Mouse (Mus musculus): ENCODE measurements around the gene Tnfsf13. TPM values are rescaled to one million over a fixed set of nuclear protein-coding genes. Genes with fewer than 3 reads are reported as not detected.
"Not testable (repeated sequence)": the region's sequence is repeated elsewhere in the genome, so short reads cannot be mapped to it uniquely, and the experiment has no call there.

Gene Tnfsf13
- 16.2 and 21.3 TPM in 2 replicates for polyA plus RNA-seq (2012; rRNA removed)

- DNase-seq: peak; percentile 82
- Histone ChIP-seq H3K4me3 (replicated peaks; ENCODE audit: extremely low read depth, low read depth, low read length) (peak within 1 kb of the TSS; percentile 60), H3K4me1 (ENCODE audit: control insufficient read depth, insufficient read depth, low read length) (peaks cover 29% of the 10 kb centered on the region)
- 14% methylated on average over 10 of the region's 10 CpGs for WGBS
- TF ChIP-seq CTCF (IDR thresholded peaks at IDR 0.05; ENCODE audit: insufficient read depth, low read length) (no peak), POLR2A (IDR thresholded peaks at IDR 0.05; ENCODE audit: borderline replicate concordance, extremely low read depth, low read depth, low read length) (peak; percentile 96; the same call in 1 of the 2 replicates)
Measured at GRCm38 (mm10) chr11:69685526-69686148, at the start of gene Tnfsf13. Gene Tnfsf13, minus strand, starts transcription at chr11:69685784.

- H3K4me1 ChIP-seq (ENCODE audit: control insufficient read depth, insufficient read depth, low read length); H3K4me3 ChIP-seq (replicated peaks; ENCODE audit: extremely low read depth, low read depth, low read length); DNase-seq: not testable (repeated sequence)
- 53% methylated on average over 3 of the region's 3 CpGs for WGBS
Measured at GRCm38 (mm10) chr11:69731408-69731807, 45.8 kb upstream of the Tnfsf13 start.

- no peaks in the 10 kb centered on the region for H3K4me1 ChIP-seq (ENCODE audit: control insufficient read depth, insufficient read depth, low read length)
- no peak overlapping the region for H3K4me3 ChIP-seq (replicated peaks; ENCODE audit: extremely low read depth, low read depth, low read length)
- 26% methylated on average over 3 of the region's 3 CpGs for WGBS
- peak; percentile 59 for DNase-seq
- TF ChIP-seq POLR2A (IDR thresholded peaks at IDR 0.05; ENCODE audit: borderline replicate concordance, extremely low read depth, low read depth, low read length): no peak
- TF ChIP-seq CTCF (IDR thresholded peaks at IDR 0.05; ENCODE audit: insufficient read depth, low read length): peak; percentile 52
Measured at GRCm38 (mm10) chr11:69729063-69729462, 43.5 kb upstream of the Tnfsf13 start.

GRCm38 (mm10) chr11:69725951-69726350 is 40.4 kb upstream of the Tnfsf13 start:
- DNase-seq: no peak
- Histone ChIP-seq H3K4me1 (ENCODE audit: control insufficient read depth, insufficient read depth, low read length) (no peaks in the 10 kb centered on the region; the same call in 1 of the 2 replicates), H3K4me3 (replicated peaks; ENCODE audit: extremely low read depth, low read depth, low read length) (no peak overlapping the region)
- whole genome bisulfite sequencing: 31% methylated on average over 5 of the region's 5 CpGs
- TF ChIP-seq POLR2A (IDR thresholded peaks at IDR 0.05; ENCODE audit: borderline replicate concordance, extremely low read depth, low read depth, low read length) (no peak), CTCF (IDR thresholded peaks at IDR 0.05; ENCODE audit: insufficient read depth, low read length) (no peak)

- no peak for TF ChIP-seq POLR2A (IDR thresholded peaks at IDR 0.05; ENCODE audit: borderline replicate concordance, extremely low read depth, low read depth, low read length)
- no peak for TF ChIP-seq CTCF (IDR thresholded peaks at IDR 0.05; ENCODE audit: insufficient read depth, low read length)
- DNase-seq: no peak
- WGBS: 38% methylated on average over 2 of the region's 2 CpGs
Measured at GRCm38 (mm10) chr11:69723074-69723473, 37.5 kb upstream of the Tnfsf13 start.

GRCm38 (mm10) chr11:69720852-69721251 is 35.3 kb upstream of the Tnfsf13 start:
- 56% methylated on average over 6 of the region's 6 CpGs for WGBS
- Histone ChIP-seq H3K4me3 (replicated peaks; ENCODE audit: extremely low read depth, low read depth, low read length) (no peak overlapping the region), H3K4me1 (ENCODE audit: control insufficient read depth, insufficient read depth, low read length) (peaks cover 2% of the 10 kb centered on the region; the same call in 1 of the 2 replicates)
- DNase-seq: no peak
- TF ChIP-seq CTCF (IDR thresholded peaks at IDR 0.05; ENCODE audit: insufficient read depth, low read length) (no peak), POLR2A (IDR thresholded peaks at IDR 0.05; ENCODE audit: borderline replicate concordance, extremely low read depth, low read depth, low read length) (no peak)

More at GRCm38 (mm10) chr11:69723074-69723473, 37.5 kb upstream of the Tnfsf13 start:
- no peaks in the 10 kb centered on the region; the same call in 1 of the 2 replicates for H3K4me1 ChIP-seq (ENCODE audit: control insufficient read depth, insufficient read depth, low read length)
- no peak overlapping the region for H3K4me3 ChIP-seq (replicated peaks; ENCODE audit: extremely low read depth, low read depth, low read length)

GRCm38 (mm10) chr11:69719423-69719822 is 33.8 kb upstream of the Tnfsf13 start:
- 69% methylated on average over 6 of the region's 6 CpGs for WGBS
- TF ChIP-seq CTCF (IDR thresholded peaks at IDR 0.05; ENCODE audit: insufficient read depth, low read length) (no peak), POLR2A (IDR thresholded peaks at IDR 0.05; ENCODE audit: borderline replicate concordance, extremely low read depth, low read depth, low read length) (no peak)
- Histone ChIP-seq H3K4me1 (ENCODE audit: control insufficient read depth, insufficient read depth, low read length) (peaks cover 3% of the 10 kb centered on the region; the same call in 1 of the 2 replicates), H3K4me3 (replicated peaks; ENCODE audit: extremely low read depth, low read depth, low read length) (no peak overlapping the region)
- DNase-seq: no peak

GRCm38 (mm10) chr11:69718661-69719060 is 33.1 kb upstream of the Tnfsf13 start:
- no peak for DNase-seq
- Histone ChIP-seq H3K4me1 (ENCODE audit: control insufficient read depth, insufficient read depth, low read length) (peaks cover 3% of the 10 kb centered on the region; the same call in 1 of the 2 replicates), H3K4me3 (replicated peaks; ENCODE audit: extremely low read depth, low read depth, low read length) (no peak overlapping the region)
- TF ChIP-seq CTCF (IDR thresholded peaks at IDR 0.05; ENCODE audit: insufficient read depth, low read length) (no peak), POLR2A (IDR thresholded peaks at IDR 0.05; ENCODE audit: borderline replicate concordance, extremely low read depth, low read depth, low read length) (no peak)
- WGBS: 42% methylated on average over 15 of the region's 15 CpGs

GRCm38 (mm10) chr11:69716953-69717352 is 31.4 kb upstream of the Tnfsf13 start:
- no peak for DNase-seq
- WGBS: 74% methylated on average over 4 of the region's 4 CpGs
- TF ChIP-seq POLR2A (IDR thresholded peaks at IDR 0.05; ENCODE audit: borderline replicate concordance, extremely low read depth, low read depth, low read length) (no peak), CTCF (IDR thresholded peaks at IDR 0.05; ENCODE audit: insufficient read depth, low read length) (no peak)

GRCm38 (mm10) chr11:69715929-69716328 is 30.3 kb upstream of the Tnfsf13 start:
- TF ChIP-seq POLR2A (IDR thresholded peaks at IDR 0.05; ENCODE audit: borderline replicate concordance, extremely low read depth, low read depth, low read length): no peak
- Histone ChIP-seq H3K4me1 (ENCODE audit: control insufficient read depth, insufficient read depth, low read length) (peaks cover 3% of the 10 kb centered on the region; the same call in 1 of the 2 replicates), H3K4me3 (replicated peaks; ENCODE audit: extremely low read depth, low read depth, low read length) (no peak overlapping the region)
- DNase-seq: no peak
- 20% methylated on average over 5 of the region's 5 CpGs for WGBS

More at GRCm38 (mm10) chr11:69716953-69717352, 31.4 kb upstream of the Tnfsf13 start:
- Histone ChIP-seq H3K4me3 (replicated peaks; ENCODE audit: extremely low read depth, low read depth, low read length) (no peak overlapping the region), H3K4me1 (ENCODE audit: control insufficient read depth, insufficient read depth, low read length) (peaks cover 3% of the 10 kb centered on the region; the same call in 1 of the 2 replicates)
